Mouse (Mus musculus): ENCODE measurements around the gene Mpp6.

Gene Mpp6

GRCm38 (mm10) chr6:50149378-50149777, 39.3 kb downstream of the Mpp6 start:
- DNase-seq (ENCODE audit: low spot score in 2 of 2), result no peak

GRCm38 (mm10) chr6:50159842-50160241, 49.8 kb downstream of the Mpp6 start:
- DNase-seq (ENCODE audit: low spot score in 2 of 2), result no peak

GRCm38 (mm10) chr6:50163013-50163412, 53.0 kb downstream of the Mpp6 start:
- DNase-seq (ENCODE audit: low spot score in 2 of 2), result no peak

GRCm38 (mm10) chr6:50168821-50169220, 58.8 kb downstream of the Mpp6 start:
- DNase-seq (ENCODE audit: low spot score in 2 of 2), result no peak

- DNase-seq (ENCODE audit: low spot score in 2 of 2), result peak in 1 of 2 experiments; percentile 7
Measured at GRCm38 (mm10) chr6:50169771-50170170, 59.7 kb downstream of the Mpp6 start.

- no peak for DNase-seq (ENCODE audit: low spot score in 2 of 2)
Measured at GRCm38 (mm10) chr6:50175736-50176135, 65.7 kb downstream of the Mpp6 start.

- DNase-seq (ENCODE audit: low spot score in 2 of 2), result no peak
Measured at GRCm38 (mm10) chr6:50180189-50180588, 70.1 kb downstream of the Mpp6 start.

GRCm38 (mm10) chr6:50187955-50188354, 77.9 kb downstream of the Mpp6 start:
- DNase-seq (ENCODE audit: low spot score in 2 of 2), result no peak

GRCm38 (mm10) chr6:50189376-50189775, 79.3 kb downstream of the Mpp6 start:
- no peak for DNase-seq (ENCODE audit: low spot score in 2 of 2)

GRCm38 (mm10) chr6:50191605-50192004, 81.6 kb downstream of the Mpp6 start:
- no peak for DNase-seq (ENCODE audit: low spot score in 2 of 2)

GRCm38 (mm10) chr6:50192169-50192568, 82.1 kb downstream of the Mpp6 start:
- no peak for DNase-seq (ENCODE audit: low spot score in 2 of 2)

- DNase-seq (ENCODE audit: low spot score in 2 of 2), result no peak
Measured at GRCm38 (mm10) chr6:50192822-50193221, 82.8 kb downstream of the Mpp6 start.

- no peak for DNase-seq (ENCODE audit: low spot score in 2 of 2)
Measured at GRCm38 (mm10) chr6:50193851-50194250, 83.8 kb downstream of the Mpp6 start.

- no peak for DNase-seq (ENCODE audit: low spot score in 2 of 2)
Measured at GRCm38 (mm10) chr6:50204356-50204755, 94.3 kb downstream of the Mpp6 start.

- DNase-seq (ENCODE audit: low spot score in 2 of 2), result no peak
Measured at GRCm38 (mm10) chr6:50205093-50205492, 95.1 kb downstream of the Mpp6 start.

- no peak for DNase-seq (ENCODE audit: low spot score in 2 of 2)
Measured at GRCm38 (mm10) chr6:50214711-50215372, 104.8 kb downstream of the Mpp6 start.

GRCm38 (mm10) chr6:50215373-50215745, 105.3 kb downstream of the Mpp6 start:
- no peak for DNase-seq (ENCODE audit: low spot score in 2 of 2)

- DNase-seq (ENCODE audit: low spot score in 2 of 2), result no peak
Measured at GRCm38 (mm10) chr6:50215986-50216385, 105.9 kb downstream of the Mpp6 start.

GRCm38 (mm10) chr6:50218628-50219027, 108.6 kb downstream of the Mpp6 start:
- DNase-seq (ENCODE audit: low spot score in 2 of 2), result no peak

GRCm38 (mm10) chr6:50219066-50219465, 109.0 kb downstream of the Mpp6 start:
- DNase-seq (ENCODE audit: low spot score in 2 of 2), result no peak

GRCm38 (mm10) chr6:50220863-50221262, 110.8 kb downstream of the Mpp6 start:
- DNase-seq (ENCODE audit: low spot score in 2 of 2), result no peak

- no peak for DNase-seq (ENCODE audit: low spot score in 2 of 2)
Measured at GRCm38 (mm10) chr6:50222351-50222750, 112.3 kb downstream of the Mpp6 start.

GRCm38 (mm10) chr6:50222986-50223385, 112.9 kb downstream of the Mpp6 start:
- no peak for DNase-seq (ENCODE audit: low spot score in 2 of 2)

GRCm38 (mm10) chr6:50223606-50224005, 113.6 kb downstream of the Mpp6 start:
- no peak for DNase-seq (ENCODE audit: low spot score in 2 of 2)

Measured in frontal cortex, postnatal 10 days (tissue).